Mouse (Mus musculus) heart, embryonic 16.5 days (tissue): ENCODE measurements around the gene Olfml2b. TPM values are rescaled to one million over a fixed set of nuclear protein-coding genes. Genes with fewer than 3 reads are reported as not detected.

Experiments used
- ATAC-seq: fragments of 200-750 bp; cut with Nextera tagmentation; replicated peaks from 2 replicates; pipeline ENCODE4 v1.8.0; 2017; ENCODE audit warnings: moderate number of reproducible peaks; ENCODE audit not compliant: insufficient read depth, low FRiP score; ENCODE audit errors: extremely low read depth
- H3K27ac ChIP-seq: fragments of 300-500 bp; sonication (generic); 2 replicates; pipeline ENCODE4 v1.5.1; 2014; ENCODE audit warnings: mild to moderate bottlenecking, low read length, control low read depth, moderate library complexity
- H3K27me3 ChIP-seq: fragments of 300-500 bp; sonication (generic); 2 replicates; pipeline ENCODE4 v1.6.1; 2014; ENCODE audit warnings: low read length, mixed read lengths; ENCODE audit not compliant: control insufficient read depth, insufficient read depth
- H3K36me3 ChIP-seq: fragments of 300-500 bp; sonication (generic); 2 replicates; pipeline ENCODE4 v1.6.1; 2014; ENCODE audit not compliant: control insufficient read depth, insufficient read depth
- H3K4me1 ChIP-seq: fragments of 300-500 bp; sonication (generic); 2 replicates; pipeline ENCODE4 v1.6.1; 2014; ENCODE audit warnings: low read length, mixed read lengths; ENCODE audit not compliant: control insufficient read depth, insufficient read depth
- H3K4me2 ChIP-seq: fragments of 300-500 bp; sonication (generic); 2 replicates; pipeline ENCODE4 v1.6.1; 2014; ENCODE audit warnings: low read depth, mild to moderate bottlenecking, control low read depth, low read length
- H3K4me3 ChIP-seq: fragments of 300-500 bp; sonication (generic); 2 replicates; pipeline ENCODE4 v1.5.1; 2014; ENCODE audit warnings: mild to moderate bottlenecking, control low read depth, low read length
- H3K9ac ChIP-seq: fragments of 300-500 bp; sonication (generic); 2 replicates; pipeline ENCODE4 v1.6.1; 2014; ENCODE audit warnings: low read length, control low read depth
- H3K9me3 ChIP-seq: fragments of 300-500 bp; sonication (generic); replicated peaks from 2 replicates; pipeline ENCODE4 v1.6.1; 2016; ENCODE audit warnings: low read length; ENCODE audit not compliant: control insufficient read depth
- WGBS: fragments of 180-500 bp; shearing (Covaris S2); extraction: QIAGEN DNeasy Blood & Tissue Kit; methylation state at CpG from one replicate; pipeline ENCODE4 v1.1.7; 2014; 5-methylcytosine and 5-hydroxymethylcytosine counted together
- polyA plus RNA-seq: library from polyadenylated mRNA; unstranded; fragments of >200 nt; fragmentation: Nextera tagmentation; extraction: Ambion mirVana; gene quantifications from 2 replicates; pipeline ENCODE4 v1.2.1, GENCODE M21; 2015

Gene Olfml2b
- polyA plus RNA-seq, 1 experiment from 2014 or later, result 30.2 TPM

DNA sequence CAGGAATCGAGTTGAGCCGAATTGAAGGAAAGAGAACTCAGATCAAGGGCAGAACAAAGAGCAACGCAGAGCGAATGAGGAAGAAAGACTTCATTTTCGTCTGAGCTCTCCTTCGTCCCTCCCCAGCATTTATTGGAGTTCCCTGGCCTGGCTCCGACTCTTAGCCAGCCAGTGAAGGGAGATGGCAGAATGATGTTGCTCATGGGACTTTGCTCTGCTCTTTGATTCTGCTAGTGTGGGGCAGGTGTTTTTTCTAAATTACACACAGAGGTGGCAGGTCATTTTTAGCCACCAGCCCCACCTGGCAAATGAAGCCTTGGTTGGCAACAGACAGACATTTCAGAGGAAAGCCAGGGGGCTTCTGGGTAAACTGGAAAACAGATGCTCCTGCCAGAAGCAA is 5.4 kb upstream of the Olfml2b start:
- Histone ChIP-seq H3K9me3 (no peaks in the 10 kb centered on the region), H3K27ac (no peak overlapping the region), H3K9ac (no peak overlapping the region), H3K4me3 (no peak overlapping the region), H3K36me3 (no peaks in the 10 kb centered on the region), H3K4me1 (peaks cover 6% of the 10 kb centered on the region; the same call in 1 of the 2 replicates), H3K4me2 (no peak overlapping the region), H3K27me3 (no peaks in the 10 kb centered on the region)
- ATAC-seq, result no peak
- 81% methylated on average over 7 of the region's 7 CpGs for WGBS

DNA sequence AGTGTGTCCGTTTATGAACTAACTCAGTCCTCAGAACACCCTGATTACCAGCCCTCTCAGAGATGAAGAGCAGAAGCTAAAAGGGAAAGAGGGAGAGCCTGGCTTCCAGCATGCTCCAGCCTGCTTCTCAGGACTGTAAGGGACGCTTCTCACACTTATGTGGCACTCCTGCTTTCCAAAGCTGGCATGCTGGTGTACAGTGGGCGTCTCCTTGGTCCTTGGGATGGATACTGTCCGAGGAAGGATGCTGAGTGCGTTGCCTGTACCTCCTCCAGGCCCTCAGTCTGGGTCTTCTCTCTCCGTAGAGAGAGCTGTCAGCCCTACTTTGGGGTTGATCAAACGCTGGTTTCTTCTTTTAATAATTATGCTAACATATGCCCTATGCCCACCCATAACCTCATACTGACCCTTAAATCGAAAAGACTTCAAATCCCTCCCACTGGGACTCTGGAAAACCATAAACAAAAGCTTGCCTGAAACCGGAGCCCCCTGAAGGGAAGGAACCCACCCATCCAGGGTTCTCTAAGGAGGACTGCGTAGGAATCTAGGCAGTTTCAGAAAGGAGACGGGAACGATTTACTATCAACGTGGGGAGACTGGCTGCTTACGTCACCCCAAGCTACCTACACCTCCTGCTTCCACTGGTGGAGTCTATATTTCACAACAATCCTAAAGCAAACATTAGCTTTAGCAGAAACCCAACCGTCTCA is 1.7 kb downstream of the Olfml2b start:
- no peaks in the 10 kb centered on the region for H3K9me3 ChIP-seq
- peaks cover 8% of the 10 kb centered on the region for H3K36me3 ChIP-seq
- H3K9ac ChIP-seq, result peak overlapping the region; percentile 63
- H3K27me3 ChIP-seq, result no peaks in the 10 kb centered on the region
- whole genome bisulfite sequencing, result 42% methylated on average over 15 of the region's 15 CpGs
- peaks cover 18% of the 10 kb centered on the region; the same call in 1 of the 2 replicates for H3K4me1 ChIP-seq
- peak overlapping the region; percentile 65 for H3K4me3 ChIP-seq
- no peak for ATAC-seq
- H3K27ac ChIP-seq, result peak overlapping the region; percentile 62
- H3K4me2 ChIP-seq, result peak overlapping the region; percentile 73

DNA sequence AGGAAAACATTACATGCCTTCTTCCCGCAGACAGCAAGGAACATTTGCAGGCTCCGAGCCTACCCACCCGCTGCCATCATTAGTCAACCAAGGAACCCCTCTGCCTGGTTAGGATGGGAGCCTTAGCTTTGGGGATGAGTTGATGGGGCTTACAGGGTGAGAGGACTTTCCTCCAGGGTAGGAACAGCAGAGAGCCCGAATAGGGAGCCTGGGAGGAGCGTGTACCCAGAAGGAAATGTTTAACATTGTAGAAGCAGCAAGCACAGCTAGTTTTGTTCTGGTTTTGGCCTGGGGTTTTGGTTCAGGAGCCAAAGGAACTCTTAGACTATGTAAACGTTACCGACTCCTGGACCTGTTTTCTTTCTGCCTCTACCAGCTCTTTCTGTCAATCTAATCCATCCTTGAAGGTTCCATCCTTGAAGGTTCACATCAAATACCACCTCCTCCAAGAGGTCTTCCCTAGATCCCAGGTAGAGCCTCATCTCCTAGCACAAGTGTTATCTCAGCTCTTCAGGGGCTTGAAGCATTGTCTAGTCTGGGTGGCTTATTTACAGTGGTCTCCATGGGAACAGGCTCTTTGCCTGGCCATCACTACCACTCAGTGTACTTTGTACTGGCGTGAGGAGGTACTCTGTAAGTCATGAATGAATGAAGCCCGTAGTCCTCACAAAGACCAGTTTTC is 2.4 kb downstream of the Olfml2b start:
- peak overlapping the region; percentile 65; the same call in 1 of the 2 replicates for H3K4me3 ChIP-seq
- WGBS, result 68% methylated on average over 9 of the region's 9 CpGs
- no peaks in the 10 kb centered on the region for H3K27me3 ChIP-seq
- H3K9me3 ChIP-seq, result no peaks in the 10 kb centered on the region
- ATAC-seq, result no peak
- no peak overlapping the region; the same call in 1 of the 2 replicates for H3K9ac ChIP-seq
- H3K4me1 ChIP-seq, result peaks cover 25% of the 10 kb centered on the region
- peaks cover 8% of the 10 kb centered on the region for H3K36me3 ChIP-seq
- peak overlapping the region; percentile 73 for H3K4me2 ChIP-seq
- peak overlapping the region; percentile 54 for H3K27ac ChIP-seq

DNA sequence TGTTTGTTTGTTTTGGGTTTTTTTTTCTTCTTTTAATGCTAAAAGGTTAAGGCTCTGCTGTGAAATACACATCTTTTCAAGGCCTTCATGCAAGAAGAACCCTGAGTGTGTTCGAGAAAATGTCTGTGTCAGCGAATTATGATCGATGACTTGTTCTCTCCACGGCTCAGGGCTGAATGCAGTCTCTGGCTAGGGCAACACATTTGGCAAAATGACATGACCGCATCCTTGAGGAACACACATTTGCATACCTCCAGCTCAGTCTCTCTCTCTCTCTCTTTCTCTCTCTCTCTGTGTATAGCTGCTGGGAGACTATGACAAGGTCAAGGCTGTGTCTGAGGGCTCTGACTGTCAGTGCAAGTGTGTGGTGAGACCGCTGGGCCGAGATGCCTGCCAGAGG is 3.0 kb downstream of the Olfml2b start:
- 67% methylated on average over 7 of the region's 7 CpGs for WGBS
- peaks cover 32% of the 10 kb centered on the region for H3K4me1 ChIP-seq
- no peak overlapping the region for H3K4me2 ChIP-seq
- H3K9me3 ChIP-seq, result no peaks in the 10 kb centered on the region
- H3K36me3 ChIP-seq, result peaks cover 8% of the 10 kb centered on the region
- no peak overlapping the region for H3K27ac ChIP-seq
- ATAC-seq, result no peak
- peak overlapping the region; percentile 3; the same call in 1 of the 2 replicates for H3K9ac ChIP-seq
- H3K4me3 ChIP-seq, result no peak overlapping the region
- no peaks in the 10 kb centered on the region for H3K27me3 ChIP-seq

DNA sequence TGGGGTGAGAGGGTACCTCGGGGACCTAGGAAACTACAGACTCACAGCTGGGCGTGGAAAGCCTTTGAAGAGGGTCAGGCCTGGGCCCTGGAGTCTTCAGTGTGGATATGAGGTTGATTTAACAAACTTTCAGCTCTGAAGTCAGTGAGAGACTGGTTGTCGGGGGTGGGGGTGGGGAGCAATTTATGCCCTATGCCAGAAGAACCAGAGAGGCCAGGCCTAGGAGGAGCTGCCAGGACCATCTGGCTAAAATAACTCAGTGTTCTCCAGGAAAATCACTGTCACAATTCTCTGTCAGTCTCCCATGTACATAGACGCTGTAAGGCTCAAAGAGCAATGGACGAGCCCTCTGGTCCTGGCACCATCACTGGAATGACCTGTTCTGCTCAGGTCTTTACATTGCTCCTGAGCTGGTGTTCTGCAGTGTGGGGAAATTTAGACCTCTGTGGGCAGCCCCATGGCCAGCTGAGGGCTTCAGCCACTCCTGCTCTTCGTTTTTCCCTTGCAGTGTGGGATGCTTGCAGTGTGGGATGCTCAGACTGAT is 3.7 kb downstream of the Olfml2b start:
- Histone ChIP-seq H3K9me3 (no peaks in the 10 kb centered on the region), H3K27ac (no peak overlapping the region), H3K36me3 (peaks cover 8% of the 10 kb centered on the region), H3K4me3 (no peak overlapping the region), H3K9ac (peak overlapping the region; percentile 3; the same call in 1 of the 2 replicates), H3K4me2 (peak overlapping the region; percentile 9; the same call in 1 of the 2 replicates), H3K4me1 (peaks cover 34% of the 10 kb centered on the region), H3K27me3 (no peaks in the 10 kb centered on the region)
- ATAC-seq, result no peak
- 61% methylated on average over 6 of the region's 6 CpGs for WGBS

DNA sequence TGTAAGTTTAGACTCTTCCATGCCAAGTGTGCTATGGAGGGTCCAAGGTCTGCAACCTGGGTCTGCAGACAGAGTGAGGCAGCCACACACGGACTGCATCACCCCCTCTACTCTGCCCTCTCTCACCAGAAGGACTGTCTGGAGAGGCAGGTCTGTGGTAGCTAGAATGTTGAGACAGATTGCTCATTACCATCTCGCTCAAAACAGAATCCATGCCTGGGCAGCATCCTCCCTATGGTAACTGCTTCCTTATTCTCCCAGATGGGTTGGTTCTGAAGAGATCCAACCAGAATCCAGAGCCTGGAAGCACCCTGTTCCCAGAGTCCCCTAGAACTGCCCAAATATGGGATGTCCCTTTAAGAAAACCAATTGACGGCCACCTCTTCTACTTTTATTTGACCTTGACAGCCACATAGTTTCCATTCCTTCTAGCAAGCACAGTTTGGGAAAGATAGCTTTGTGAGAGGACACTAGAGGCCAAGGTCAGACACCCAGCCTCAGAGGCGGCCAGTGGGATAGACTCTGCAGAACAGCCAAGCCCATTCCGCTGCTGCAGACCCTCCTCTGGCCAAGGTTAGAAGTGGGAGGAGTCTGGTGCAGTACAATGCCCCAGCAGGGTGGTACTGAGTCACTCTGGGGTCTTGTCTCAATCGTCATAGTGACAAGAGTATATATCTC is 6.9 kb downstream of the Olfml2b start:
- ATAC-seq, result peak; percentile 74
- H3K9me3 ChIP-seq, result no peaks in the 10 kb centered on the region
- H3K4me1 ChIP-seq, result peaks cover 27% of the 10 kb centered on the region
- H3K4me3 ChIP-seq, result no peak overlapping the region
- peak overlapping the region; percentile 87 for H3K27ac ChIP-seq
- peak overlapping the region; percentile 13 for H3K4me2 ChIP-seq
- no peaks in the 10 kb centered on the region for H3K27me3 ChIP-seq
- H3K9ac ChIP-seq, result peak overlapping the region; percentile 35
- WGBS, result 30% methylated on average over 6 of the region's 6 CpGs
- peaks cover 11% of the 10 kb centered on the region for H3K36me3 ChIP-seq

DNA sequence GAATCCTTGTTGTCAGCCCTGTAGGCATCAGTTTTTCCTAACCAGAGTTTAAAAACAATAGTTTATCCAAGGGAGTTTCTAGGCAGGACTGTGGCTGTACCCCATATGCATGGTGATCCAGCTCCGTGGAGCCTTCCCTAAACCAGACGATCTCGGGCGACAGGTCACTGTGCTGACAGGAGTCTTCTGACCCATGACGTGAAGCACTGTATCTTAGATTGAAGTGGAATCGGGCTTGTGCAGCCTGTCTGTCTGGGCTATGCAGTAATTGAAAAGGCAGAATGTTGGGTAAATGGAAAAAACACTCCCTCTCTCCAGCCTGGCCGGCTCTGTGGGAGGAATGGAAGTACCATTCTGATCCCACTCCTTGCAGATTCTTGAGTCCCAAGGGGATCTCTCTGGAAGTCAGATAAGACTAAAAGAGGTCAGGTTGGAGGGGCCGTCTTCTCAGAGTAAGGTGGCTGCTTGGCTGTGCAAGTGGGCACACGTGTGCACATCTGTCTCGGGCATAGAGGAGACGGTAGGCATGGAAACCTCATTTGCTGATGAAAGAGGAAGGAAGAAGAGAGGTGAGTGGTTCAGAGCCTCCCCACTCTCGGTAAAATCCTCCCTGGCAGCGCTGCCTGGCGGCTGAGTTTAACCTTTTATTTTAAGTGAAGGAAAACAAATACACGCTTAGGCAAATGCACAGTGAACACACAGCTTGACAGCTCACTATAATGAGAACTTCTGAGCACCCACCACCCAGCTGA is 7.8 kb downstream of the Olfml2b start:
- H3K9ac ChIP-seq, result peak overlapping the region; percentile 35
- ATAC-seq, result peak; percentile 75

DNA sequence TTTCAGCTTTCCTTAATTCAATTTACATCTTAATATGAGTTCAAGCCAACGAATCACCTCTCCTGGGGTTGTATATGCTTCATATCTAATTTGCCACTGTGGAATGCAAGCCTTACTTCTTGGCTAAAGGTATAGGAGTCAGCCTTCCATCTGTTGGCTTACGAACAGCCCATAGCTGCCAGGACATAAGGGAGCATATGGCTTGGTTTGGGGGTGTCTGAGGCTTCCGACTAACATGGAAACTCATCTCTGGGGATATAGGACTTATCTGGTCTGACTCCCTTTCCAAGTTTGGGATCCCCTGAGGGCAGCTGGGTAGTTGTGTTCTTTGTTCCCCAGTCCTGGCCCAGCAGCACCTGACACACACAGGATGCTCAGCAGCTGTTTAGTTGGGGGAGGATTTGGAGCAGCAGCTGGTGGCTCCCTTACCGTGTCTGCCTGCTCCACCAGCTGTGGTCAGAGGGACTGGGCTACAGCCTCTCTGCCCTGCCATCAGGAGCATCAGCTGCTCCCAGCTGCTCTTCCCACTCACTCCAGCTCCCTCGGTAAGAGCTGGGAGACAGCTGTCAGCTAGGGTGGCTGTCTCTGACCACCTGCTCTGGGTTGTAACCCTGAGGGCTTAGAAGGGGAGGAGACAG is 11.1 kb downstream of the Olfml2b start:
- Histone ChIP-seq H3K9ac (no peak overlapping the region), H3K4me2 (no peak overlapping the region), H3K27me3 (no peaks in the 10 kb centered on the region), H3K4me1 (peaks cover 25% of the 10 kb centered on the region), H3K4me3 (no peak overlapping the region), H3K27ac (no peak overlapping the region), H3K9me3 (no peaks in the 10 kb centered on the region), H3K36me3 (peaks cover 4% of the 10 kb centered on the region; the same call in 1 of the 2 replicates)
- ATAC-seq, result no peak
- WGBS, result 58% methylated on average over 5 of the region's 5 CpGs

More for the DNA sequence above, 7.8 kb downstream of the Olfml2b start:
- no peaks in the 10 kb centered on the region for H3K9me3 ChIP-seq
- 30% methylated on average over 15 of the region's 15 CpGs for WGBS
- peak overlapping the region; percentile 13 for H3K4me2 ChIP-seq
- H3K4me1 ChIP-seq, result peaks cover 25% of the 10 kb centered on the region
- H3K27ac ChIP-seq, result peak overlapping the region; percentile 87
- H3K36me3 ChIP-seq, result peaks cover 11% of the 10 kb centered on the region
- H3K4me3 ChIP-seq, result no peak overlapping the region
- H3K27me3 ChIP-seq, result no peaks in the 10 kb centered on the region
